Mouse (Mus musculus) intestine, postnatal 0 days (tissue): Measurements from ENCODE around the gene Gli3. TPM values are rescaled to one million over a fixed set of nuclear protein-coding genes. Genes with fewer than 3 reads are reported as not detected.
A peak's percentile ranks its signal among the peaks of the same experiment; 100 is the strongest.

Source experiments
- ATAC-seq: fragments of 200-750 bp; cut with Nextera tagmentation; 2 replicates; pipeline ENCODE4 v1.8.0; 2017; ENCODE audit warnings: mild to moderate bottlenecking, moderate TSS enrichment, moderate library complexity
- H3K27ac ChIP-seq: fragments of 300-500 bp; sonication (generic); 2 replicates; pipeline ENCODE4 v1.5.1; 2014; ENCODE audit warnings: mild to moderate bottlenecking, low read depth, low read length, moderate library complexity
- H3K27me3 ChIP-seq: fragments of 300-500 bp; sonication (generic); replicated peaks from 2 replicates; pipeline ENCODE4 v1.6.1; 2014; ENCODE audit warnings: low read length, mixed read lengths; ENCODE audit not compliant: control insufficient read depth, insufficient read depth
- H3K36me3 ChIP-seq: fragments of 300-500 bp; sonication (generic); 2 replicates; pipeline ENCODE4 v1.6.1; 2014; ENCODE audit warnings: mild to moderate bottlenecking, moderate library complexity; ENCODE audit not compliant: control insufficient read depth, insufficient read depth
- H3K4me1 ChIP-seq: fragments of 300-500 bp; sonication (generic); replicated peaks from 2 replicates; pipeline ENCODE4 v1.6.1; 2014; ENCODE audit warnings: antibody characterized with exemption, low read length, mixed read lengths; ENCODE audit not compliant: control insufficient read depth, insufficient read depth
- H3K4me2 ChIP-seq: fragments of 300-500 bp; sonication (generic); replicated peaks from 2 replicates; pipeline ENCODE4 v1.6.1; 2014; ENCODE audit warnings: low read depth, mild to moderate bottlenecking, moderate library complexity
- H3K4me3 ChIP-seq: fragments of 300-500 bp; sonication (generic); 2 replicates; pipeline ENCODE4 v1.5.1; 2014; ENCODE audit warnings: low read depth, low read length
- H3K9ac ChIP-seq: fragments of 300-500 bp; sonication (generic); 2 replicates; pipeline ENCODE4 v1.6.1; 2014; ENCODE audit warnings: mild to moderate bottlenecking, low read depth, low read length
- H3K9me3 ChIP-seq: fragments of 300-500 bp; sonication (generic); 2 replicates; pipeline ENCODE4 v1.6.1; 2016; ENCODE audit warnings: mixed run types; ENCODE audit not compliant: control insufficient read depth
- CTCF ChIP-seq: sonication (generic); IDR thresholded peaks from 2 replicates; pipeline ENCODE4 v1.5.1; 2016; ENCODE audit warnings: low read depth, mild to moderate bottlenecking, control low read depth, antibody characterized with exemption, moderate library complexity
- WGBS: fragments of 180-500 bp; shearing (Covaris S2); extraction: QIAGEN DNeasy Blood & Tissue Kit; methylation state at CpG from one replicate; pipeline ENCODE4 v1.1.7; 2014; 5-methylcytosine and 5-hydroxymethylcytosine counted together
- polyA plus RNA-seq: library from polyadenylated mRNA; unstranded; fragments of >200 nt; fragmentation: Nextera tagmentation; extraction: Ambion mirVana; gene quantifications from 2 replicates; pipeline ENCODE4 v1.2.1, GENCODE M21; 2015

Gli3 gene
- polyA plus RNA-seq, 1 experiment from 2014 or later, result 5.0 TPM

- Histone ChIP-seq H3K4me3 (no peak overlapping the region), H3K9me3 (no peaks in the 10 kb centered on the region), H3K27me3 (no peaks in the 10 kb centered on the region), H3K9ac (no peak overlapping the region), H3K4me2 (no peak overlapping the region), H3K36me3 (no peaks in the 10 kb centered on the region), H3K4me1 (no peaks in the 10 kb centered on the region), H3K27ac (no peak overlapping the region)
- no peak for TF ChIP-seq CTCF
- ATAC-seq, result no peak
- WGBS, result 82% methylated on average over 3 of the region's 3 CpGs
Observed at GRCm38 (mm10) chr13:15531568-15531967, 68.5 kb downstream of the Gli3 start.

- H3K4me2 ChIP-seq, result no peak overlapping the region
- no peak overlapping the region for H3K4me3 ChIP-seq
- TF ChIP-seq CTCF, result no peak
- H3K27me3 ChIP-seq, result no peaks in the 10 kb centered on the region
- H3K9ac ChIP-seq, result no peak overlapping the region
- ATAC-seq, result no peak
- no peaks in the 10 kb centered on the region for H3K9me3 ChIP-seq
- H3K4me1 ChIP-seq, result no peaks in the 10 kb centered on the region
- H3K36me3 ChIP-seq, result no peaks in the 10 kb centered on the region
- 37% methylated on average over 5 of the region's 5 CpGs for WGBS
- no peak overlapping the region for H3K27ac ChIP-seq
Observed at GRCm38 (mm10) chr13:15537206-15537605, 74.2 kb downstream of the Gli3 start.

DNA sequence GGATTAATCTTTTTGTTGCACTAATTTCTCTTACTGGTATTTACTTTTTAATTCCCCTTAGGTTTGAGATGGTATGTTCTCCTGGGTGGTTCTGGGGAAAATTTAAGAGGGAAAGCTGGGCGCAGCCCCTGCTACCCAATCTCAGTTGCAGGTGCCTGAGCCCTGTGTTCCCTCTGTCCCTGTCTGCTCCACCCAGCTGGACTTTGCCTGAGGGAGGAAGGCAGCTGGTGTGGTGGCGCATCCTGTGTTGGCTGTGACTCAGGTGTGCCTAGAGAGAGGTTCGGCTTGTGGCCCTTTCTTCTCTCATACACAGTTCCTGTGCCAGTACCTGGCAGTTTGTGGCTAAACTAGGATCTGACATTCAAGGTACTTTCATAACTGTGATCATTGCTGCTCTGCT lies 74.6 kb downstream of the Gli3 start:
- no peak for TF ChIP-seq CTCF
- ATAC-seq, result peak; percentile 47; the same call in 1 of the 2 replicates
- Histone ChIP-seq H3K27me3 (no peaks in the 10 kb centered on the region), H3K9me3 (no peaks in the 10 kb centered on the region), H3K36me3 (no peaks in the 10 kb centered on the region), H3K4me1 (no peaks in the 10 kb centered on the region), H3K9ac (no peak overlapping the region), H3K4me3 (no peak overlapping the region), H3K4me2 (no peak overlapping the region), H3K27ac (no peak overlapping the region)
- WGBS, result 55% methylated on average over 3 of the region's 3 CpGs

DNA sequence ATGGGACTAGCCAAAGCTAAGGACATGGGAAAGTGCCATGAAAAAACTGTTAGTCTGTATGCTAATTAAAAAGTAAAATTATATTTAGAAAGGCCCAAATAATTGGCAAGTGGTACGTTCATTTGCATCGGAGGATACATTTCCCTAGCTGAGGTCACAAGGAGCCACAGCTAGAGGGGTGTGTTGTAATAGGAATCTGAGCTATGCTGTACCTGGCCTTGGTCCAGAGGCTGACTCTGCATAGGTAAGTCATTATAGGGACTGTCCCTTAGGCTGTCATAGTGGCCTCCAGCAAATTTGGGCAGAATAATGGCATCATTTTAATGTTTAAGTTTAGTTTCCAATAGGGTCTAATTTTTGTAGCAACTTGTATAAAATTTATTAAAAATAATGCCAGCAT lies 75.4 kb downstream of the Gli3 start:
- no peak overlapping the region for H3K4me3 ChIP-seq
- ATAC-seq, result no peak
- WGBS, result 64% methylated on average over 2 of the region's 2 CpGs
- H3K27me3 ChIP-seq, result no peaks in the 10 kb centered on the region
- H3K27ac ChIP-seq, result no peak overlapping the region
- no peaks in the 10 kb centered on the region for H3K36me3 ChIP-seq
- no peak overlapping the region for H3K9ac ChIP-seq
- H3K4me1 ChIP-seq, result no peaks in the 10 kb centered on the region
- H3K9me3 ChIP-seq, result no peaks in the 10 kb centered on the region
- 0 out of 2 replicates have a peak, but pooled peaks have one; percentile 3 for TF ChIP-seq CTCF
- no peak overlapping the region for H3K4me2 ChIP-seq

DNA sequence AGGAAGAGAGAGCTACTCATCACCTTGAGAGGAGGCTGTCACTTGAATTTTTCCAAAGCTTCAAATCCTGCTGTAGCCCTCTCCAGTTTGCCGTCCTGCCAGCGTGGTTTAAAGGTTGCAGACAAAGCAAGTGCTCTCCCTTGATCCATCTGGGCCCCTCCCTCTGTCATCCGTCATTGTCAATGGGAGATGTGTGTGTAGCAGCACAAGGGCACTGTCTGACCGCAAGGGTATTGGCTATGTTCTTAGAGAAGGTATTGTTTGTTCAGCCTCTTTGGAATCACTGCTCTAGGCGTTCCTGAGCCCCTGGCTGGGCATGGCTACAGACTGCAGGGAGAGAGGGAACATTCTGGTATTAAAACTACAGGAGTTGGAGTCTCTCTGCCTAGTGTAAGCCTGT lies 79.0 kb downstream of the Gli3 start:
- Histone ChIP-seq H3K4me1 (no peaks in the 10 kb centered on the region), H3K9me3 (no peaks in the 10 kb centered on the region), H3K9ac (no peak overlapping the region), H3K36me3 (no peaks in the 10 kb centered on the region), H3K27me3 (no peaks in the 10 kb centered on the region), H3K4me2 (no peak overlapping the region), H3K27ac (no peak overlapping the region), H3K4me3 (no peak overlapping the region)
- no peak for TF ChIP-seq CTCF
- ATAC-seq, result no peak
- 26% methylated on average over 5 of the region's 5 CpGs for whole genome bisulfite sequencing

GRCm38 (mm10) chr13:15543169-15543887 lies 80.3 kb downstream of the Gli3 start:
- Histone ChIP-seq H3K4me3 (no peak overlapping the region), H3K27ac (no peak overlapping the region), H3K9me3 (no peaks in the 10 kb centered on the region), H3K27me3 (no peaks in the 10 kb centered on the region), H3K4me2 (no peak overlapping the region), H3K36me3 (no peaks in the 10 kb centered on the region), H3K9ac (no peak overlapping the region), H3K4me1 (no peaks in the 10 kb centered on the region)
- ATAC-seq, result no peak
- WGBS, result 64% methylated on average over 12 of the region's 12 CpGs
- no peak for TF ChIP-seq CTCF
